Mouse (Mus musculus) kidney, adult 9 months (tissue): ENCODE results near the gene Fance.
"Not testable (repeated sequence)": the region's sequence is repeated elsewhere in the genome, so short reads cannot be mapped to it uniquely, and the experiment has no call there.

Source experiments
- DNase-seq: peaks from one replicate; pipeline ENCODE4 v3.0.0; 2022

Fance gene

DNA sequence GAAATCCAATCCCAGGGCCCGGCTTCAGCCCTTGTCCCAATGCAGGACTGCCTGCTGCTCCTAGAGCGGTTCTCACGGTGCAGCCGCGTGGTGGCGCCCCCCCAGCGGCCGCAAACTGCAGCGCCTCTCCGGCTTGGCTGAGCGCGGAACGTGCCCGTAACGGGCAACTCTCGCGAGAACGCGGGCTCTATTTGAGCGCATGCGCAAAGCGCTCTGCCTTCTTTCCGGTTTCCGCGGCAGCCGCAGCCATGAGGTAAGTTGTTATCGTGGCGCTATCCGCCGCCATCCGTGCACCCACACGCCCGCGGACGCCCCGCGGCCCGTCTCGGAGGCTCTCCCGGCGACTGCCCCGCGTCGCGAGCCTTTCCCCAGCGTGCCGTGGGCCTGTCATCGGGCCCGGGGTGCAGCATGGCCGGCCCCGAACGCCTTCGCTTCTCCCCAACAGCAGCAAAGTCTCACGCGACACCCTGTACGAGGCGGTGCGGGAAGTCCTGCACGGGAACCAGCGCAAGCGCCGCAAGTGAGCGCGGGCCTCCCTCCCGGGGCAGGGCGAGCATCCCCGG lies 15.1 kb downstream of the Fance start, which contains the start of gene Rpl10a:
Rpl10a (plus strand) TSS at position 106 of the 563 bp plus-strand sequence.
- DNase-seq: peak; percentile 97

DNA sequence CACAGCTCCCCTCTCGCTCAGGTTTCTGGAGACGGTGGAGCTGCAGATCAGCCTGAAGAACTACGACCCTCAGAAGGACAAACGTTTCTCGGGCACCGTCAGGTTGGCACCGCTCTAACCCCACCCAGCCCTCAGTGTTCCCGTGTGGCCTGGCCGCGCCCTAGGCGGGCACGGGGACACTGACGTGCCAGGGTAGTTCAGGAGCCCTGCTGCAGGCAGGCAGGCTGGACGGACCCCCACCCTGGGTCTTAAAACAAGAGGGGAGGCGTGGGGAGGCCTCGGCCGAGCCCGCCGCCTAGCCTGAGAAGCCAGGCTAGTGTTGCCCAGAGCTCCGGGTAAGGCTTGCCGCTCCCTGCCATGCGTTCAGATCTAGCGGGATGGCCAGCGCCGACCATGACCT lies 15.6 kb downstream of the Fance start:
- no peak for DNase-seq

DNA sequence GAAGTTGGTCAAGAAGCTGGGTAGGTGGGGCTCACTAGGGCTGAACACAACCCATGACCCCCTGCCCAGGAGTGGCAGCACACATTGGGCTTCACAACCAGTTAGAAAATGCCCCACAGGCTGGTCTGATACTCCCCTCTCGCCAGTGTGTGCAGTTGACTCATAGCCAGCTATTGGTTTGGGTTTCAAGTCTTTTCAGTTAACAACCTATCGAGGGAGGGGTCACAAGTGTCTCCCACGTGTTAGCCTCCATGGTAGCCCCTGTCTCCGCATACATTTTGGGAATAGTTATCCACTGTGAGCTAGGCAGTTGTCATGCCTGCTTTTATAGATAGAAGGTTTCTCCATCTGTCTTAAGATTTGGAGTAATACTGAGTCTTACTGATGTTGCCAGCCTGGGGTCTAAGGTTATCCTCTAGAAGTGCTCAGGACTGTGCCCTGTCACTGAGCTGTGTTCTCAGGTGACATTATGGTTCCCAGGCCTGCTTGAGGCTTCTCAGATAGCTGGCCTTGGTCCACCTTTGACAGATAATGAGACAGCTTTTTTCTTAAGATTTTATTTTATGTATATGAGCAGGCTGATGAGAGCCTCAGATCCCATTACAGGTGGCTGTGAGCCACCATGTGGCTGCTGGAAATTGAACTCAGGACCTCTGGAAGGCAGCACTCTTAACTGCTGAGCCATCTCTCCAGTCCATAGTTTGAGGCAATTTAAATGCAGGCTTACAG lies 16.3 kb downstream of the Fance start:
- DNase-seq: no peak

DNA sequence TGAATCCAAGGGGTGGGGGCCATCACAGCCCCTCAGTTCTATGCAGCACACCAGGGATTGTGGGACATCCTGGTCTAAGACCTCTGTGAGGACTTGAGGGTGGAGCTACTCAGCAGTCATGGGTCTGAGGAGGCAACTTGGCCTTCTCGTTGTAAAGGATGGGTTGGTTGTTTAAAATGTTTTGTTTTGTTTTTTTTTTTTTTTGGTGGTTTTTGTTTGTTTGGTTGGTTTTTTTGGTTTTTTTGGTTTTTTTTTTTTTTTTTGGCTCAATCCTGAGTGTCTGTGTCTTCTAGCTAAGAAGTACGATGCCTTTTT lies 16.9 kb downstream of the Fance start:
- no peak for DNase-seq

DNA sequence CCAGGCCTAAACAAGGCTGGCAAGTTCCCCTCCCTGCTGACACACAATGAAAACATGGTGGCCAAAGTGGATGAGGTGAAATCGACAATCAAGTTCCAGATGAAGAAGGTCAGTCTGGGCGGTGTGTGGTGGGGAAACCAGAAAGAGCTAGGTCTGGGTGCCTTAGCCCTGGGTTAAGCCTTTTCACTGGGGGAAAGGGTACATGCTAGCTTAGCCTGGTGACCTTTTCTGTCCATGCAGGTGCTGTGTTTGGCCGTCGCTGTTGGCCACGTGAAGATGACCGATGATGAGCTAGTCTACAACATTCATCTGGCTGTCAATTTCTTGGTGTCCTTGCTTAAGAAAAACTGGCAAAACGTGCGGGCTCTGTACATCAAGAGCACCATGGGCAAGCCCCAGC lies 17.3 kb downstream of the Fance start:
- DNase-seq: not testable (repeated sequence)

DNA sequence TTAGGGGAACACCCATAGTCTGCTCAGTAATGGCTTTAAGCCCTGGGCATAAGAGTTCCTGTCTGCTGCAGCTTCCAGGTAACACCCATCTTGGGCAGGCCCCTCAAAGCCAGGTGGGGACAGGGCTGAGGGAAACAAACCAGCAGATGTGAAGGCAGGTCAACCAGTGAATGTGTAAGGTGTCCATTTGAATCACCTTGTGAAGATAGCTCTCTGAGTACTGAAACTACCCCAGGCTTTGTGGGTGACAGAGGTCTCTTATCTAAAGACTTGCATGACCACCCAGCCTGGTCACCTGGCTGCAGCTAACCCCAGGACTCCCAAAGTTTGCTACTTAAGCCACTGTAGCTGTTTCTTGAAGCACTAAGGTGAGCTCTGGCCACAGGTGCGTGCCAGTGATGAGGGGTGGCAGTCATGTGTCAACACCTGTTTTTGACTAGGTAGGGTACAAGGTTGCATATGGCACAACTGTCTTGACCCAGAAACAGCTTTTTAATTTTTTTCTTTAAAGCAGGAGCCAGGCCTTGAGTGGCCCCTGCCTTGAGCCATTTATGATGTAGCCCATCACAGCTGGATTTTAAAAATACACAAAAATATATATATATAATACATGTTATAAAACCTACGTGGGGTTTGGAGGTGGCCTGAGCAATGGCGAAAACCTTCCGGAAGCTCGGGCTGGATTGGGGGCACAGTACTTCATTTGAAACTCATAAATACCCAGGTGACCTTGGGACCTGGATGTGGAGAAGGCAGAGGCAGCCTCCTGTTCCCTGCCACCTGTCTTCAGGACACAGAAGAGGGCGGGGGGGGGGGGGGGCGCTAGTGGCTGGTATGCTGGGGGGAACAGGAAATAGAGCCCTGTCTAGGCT lies 18.2 kb downstream of the Fance start:
- no peak for DNase-seq

DNA sequence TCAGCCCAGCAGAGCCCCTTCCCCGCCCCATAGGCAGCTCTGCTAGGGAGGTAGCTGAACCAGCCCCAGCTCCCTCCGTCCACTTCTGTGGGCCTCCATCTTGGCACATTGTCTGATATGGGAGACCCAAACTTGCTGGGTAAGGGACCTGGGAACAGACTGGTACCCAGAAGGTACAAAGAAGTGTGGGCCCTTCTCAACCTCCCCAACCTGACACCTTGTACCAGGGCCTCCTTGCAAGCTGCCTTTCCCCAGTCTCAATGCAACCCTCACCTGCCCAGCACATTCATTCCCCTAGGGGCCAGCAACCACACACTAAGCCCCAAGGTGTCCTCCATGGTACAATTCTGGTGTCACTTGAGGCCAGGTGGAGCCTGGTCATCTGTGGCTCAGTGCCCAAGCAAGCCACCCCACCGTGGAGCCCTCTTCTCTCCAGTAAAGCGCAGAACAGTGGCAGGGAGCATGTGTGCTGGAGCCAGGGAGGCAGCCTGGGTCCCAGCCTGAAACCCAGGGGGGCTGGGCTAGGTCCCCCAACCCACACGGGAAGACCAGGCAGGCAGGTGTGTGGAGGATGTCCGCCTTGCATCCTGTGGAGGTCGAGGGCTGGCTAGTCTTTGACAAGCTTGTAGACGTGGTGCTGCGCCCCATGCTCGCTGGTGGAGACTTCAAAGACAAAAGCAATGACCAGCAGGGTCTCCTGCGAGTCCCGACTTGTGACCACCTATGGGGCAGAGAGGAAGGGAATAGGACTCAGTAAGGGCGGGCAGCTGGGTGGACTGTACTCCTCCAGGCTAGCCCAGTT lies 19.0 kb downstream of the Fance start:
- no peak for DNase-seq

DNA sequence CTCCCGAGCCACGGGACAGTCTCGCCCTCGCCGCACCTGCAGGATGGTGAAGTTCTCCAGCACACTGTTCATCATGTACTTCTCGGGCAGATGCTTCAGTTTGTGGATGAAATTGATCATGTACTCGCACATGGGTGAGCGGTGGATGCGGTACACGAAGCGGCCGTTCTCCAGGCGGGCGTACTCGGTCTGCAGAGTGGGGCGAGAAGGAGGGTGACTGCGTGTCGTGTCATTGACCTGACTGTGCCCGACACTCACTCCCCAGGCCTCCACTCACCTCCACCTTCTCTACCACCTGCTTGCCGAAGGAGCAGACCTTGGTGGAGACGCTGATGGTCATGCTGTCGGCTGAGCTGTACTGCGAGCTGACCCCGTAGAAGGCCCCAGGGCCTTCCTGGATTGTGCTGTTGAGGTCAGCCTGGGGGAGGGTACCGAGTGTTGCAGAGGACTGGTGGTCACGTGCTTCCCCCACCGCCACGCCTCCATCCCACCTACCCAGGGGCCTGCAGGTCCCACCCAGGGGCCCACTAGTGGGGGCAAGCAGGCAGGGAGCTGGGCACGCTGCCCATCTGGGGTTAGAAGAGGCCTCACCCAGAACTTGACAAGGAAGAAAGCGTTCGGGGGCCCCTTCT lies 19.7 kb downstream of the Fance start:
- no peak for DNase-seq

DNA sequence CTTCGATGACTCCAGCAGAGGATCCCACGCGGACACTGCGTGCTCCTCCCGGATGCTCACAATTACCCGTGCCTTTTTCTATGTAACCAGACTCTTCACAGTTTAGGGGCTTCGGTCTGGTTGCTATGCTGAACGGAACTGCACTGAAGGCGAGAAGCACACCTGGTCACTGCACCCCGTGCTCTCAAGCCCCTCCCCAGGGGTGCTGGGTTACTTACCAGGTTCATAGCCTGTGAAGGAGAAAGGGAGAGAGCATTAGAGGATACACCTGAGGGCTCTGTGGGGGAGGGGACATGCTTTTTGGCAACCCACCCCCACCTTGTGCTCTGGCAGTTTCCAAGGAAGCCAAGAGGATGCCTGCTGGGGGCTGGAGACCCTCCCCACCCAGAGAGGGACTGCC lies 21.9 kb downstream of the Fance start:
- no peak for DNase-seq

DNA sequence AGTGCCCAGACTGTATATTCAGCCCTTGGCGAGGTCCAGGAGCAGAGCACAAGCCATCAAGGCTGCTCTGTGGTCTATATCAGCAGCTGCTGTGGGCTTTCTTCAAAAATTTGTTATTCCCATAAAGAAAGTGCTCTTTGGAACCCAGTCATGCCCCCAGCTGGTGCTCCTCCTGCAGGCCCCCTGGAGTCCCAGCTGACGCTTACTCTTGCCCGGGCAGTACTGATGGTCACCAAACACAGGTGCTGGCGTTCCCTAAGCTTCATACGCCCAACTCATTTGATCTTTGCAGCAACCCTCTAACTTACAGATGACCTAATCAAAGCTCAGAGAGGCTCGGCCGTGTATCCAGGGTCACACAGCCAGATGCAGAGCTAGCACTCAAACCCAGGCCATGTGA lies 24.2 kb downstream of the Fance start:
- DNase-seq: no peak

DNA sequence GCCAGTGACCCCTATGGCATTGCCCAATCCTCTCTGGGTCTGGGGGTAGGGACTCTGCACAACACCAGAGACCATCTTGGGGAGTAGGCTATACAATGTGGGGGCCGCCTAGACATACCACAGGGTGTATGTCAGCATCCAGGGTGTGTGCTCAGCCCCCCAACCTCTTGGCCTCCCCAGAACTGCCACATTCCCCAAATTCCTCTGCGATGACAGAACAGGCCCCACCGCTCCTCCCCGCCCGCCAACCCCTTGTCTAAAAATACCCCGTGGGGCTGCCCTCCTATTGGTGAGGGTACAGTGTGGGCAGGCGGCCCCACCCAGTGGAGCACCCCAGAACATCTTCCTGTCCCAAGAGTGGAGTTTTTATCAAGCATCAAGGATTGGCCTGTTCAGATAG lies 27.3 kb downstream of the Fance start:
- DNase-seq: no peak

DNA sequence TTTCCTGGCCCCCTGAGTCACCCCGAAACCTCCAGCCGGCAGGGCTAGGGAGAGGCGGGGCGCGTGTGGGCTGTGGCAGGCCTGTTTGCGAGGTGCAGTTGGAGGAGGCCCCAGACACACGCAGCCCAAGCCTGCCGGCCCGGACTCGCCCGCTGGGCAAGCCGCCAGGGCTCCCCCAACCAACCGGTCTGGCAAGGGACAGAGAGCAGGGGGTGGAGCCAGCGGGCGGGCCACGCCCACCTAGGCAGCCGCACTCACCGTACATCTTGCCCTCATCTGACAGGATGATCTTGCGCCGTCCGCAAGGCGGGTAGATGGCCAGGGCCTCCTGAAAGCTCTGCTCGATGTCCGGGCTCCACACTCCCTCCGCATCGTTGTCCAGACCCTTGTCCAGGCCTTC lies 27.8 kb downstream of the Fance start:
- DNase-seq: peak; percentile 96

DNA sequence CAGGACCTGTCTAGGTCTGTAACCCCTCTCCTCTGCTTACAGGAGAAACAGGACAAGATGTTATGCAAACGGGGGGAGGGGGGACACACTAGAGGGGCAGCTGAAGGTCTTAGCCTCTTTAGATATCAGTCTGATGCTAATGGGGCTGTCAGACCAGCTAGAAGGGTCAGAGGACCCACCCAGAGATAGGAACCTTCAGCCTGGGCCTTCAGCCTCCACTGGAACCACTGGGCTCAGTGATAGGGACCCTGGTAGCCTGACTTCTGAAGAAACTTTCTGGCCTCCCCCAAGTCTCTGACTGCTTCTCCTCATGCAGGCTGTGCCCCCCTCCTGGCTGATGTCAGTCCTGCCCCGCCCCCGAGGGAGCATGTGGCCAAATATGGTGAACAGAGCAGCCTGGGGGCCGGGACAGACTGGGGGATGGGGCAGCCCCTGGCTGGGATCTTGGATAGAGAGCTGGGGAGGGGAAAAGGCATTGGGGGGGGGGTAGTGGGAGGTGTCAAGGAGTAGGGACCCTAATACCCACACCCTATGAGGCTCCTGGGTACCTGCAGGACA lies 30.8 kb downstream of the Fance start:
- no peak for DNase-seq

DNA sequence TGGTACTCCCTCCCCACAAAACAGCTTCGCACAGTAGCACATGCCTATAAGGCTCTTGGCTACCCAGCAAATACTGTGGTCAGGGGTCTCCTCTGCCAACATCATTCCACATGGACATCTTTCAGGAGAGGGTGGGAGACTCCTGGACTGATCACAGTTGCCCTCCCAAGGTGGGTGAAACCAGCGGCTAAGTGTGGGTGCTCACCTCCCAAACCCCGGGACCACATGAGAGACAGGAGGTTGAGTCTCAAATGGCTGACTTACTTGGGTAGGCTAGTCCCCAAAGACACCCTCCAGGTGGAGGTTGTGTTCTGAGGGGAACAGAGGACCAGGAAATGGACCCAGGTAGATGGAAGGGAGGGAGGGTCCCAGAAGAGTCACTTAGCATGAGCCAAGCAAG lies 31.4 kb downstream of the Fance start:
- no peak for DNase-seq

DNA sequence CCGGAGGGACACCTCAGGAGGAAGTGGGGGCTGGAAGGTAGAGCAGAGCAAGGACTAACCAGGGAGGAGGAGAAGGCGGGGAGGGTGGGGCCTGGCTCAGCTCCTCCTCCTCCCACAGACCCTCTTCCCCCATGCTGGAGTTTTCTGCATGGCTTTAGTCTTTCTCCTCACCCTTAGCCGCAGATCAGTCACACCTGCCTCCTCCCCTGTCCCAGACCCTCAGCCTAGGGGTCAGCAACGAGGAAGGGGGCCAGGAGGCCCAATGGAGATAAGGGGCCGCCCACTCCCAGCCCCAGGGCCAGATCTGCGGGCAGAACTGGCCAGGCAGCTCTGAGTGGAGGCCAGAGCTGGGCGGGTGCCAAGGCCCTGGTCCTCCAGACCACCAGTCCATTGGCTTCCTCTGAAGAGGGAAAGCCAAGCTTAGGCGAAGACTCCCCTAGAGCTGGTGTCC lies 32.0 kb downstream of the Fance start:
- no peak for DNase-seq

DNA sequence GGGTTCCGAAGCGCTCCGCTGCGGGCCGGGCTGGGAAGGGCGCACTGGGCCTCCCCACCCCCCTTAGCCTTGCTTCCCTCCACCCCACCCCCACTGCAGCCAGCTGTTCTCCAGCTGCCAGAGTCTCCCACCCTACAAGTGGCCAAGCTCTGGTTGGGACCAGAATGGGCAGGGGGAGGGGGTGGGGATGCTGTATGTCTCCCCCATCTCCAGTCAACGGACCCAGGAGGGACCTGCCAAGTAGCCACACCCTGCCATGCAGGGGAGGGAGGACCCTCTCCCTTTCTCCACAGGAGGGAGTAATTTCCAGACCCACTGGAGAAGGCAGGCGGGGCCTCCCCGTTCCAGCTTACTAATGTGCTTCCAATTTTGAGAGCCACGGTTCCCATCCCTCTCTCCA lies 32.6 kb downstream of the Fance start:
- DNase-seq: no peak

DNA sequence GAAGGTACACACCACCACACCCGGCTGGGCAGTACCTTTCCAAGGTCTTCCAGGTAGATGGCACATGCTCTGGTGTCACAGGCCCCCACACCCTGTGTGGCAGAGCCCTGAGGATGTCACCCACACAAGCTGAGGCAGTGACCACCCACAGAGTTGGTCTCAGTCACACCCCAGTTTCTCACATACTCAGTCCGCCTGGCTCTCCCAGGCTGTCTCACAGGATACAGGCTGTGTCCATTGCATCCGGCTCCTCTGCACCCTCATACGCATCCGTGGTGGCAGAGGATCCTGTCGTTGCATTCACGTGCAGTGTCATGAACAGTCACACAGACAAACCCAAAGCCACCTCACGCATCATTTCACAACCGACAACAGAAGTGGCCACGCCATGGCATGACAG lies 34.0 kb downstream of the Fance start:
- no peak for DNase-seq

DNA sequence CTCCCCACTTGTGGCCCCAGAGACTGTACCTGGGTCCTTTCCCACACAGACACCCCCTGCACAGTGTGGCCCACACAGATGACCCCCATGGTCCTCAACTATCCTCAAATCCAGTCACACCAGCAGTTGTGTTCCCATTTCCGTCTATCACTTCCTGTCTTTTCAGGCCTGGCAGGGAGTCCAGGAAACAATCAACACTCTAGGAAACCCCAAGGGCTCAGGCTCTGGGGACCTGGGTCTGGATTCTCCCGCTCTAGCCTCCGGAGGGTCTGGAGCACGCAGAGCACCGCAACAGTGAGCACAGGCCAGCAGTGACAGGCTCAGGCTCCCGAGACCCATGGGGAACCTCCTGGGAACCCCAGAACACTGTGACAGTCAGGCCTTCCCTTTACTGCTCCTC lies 34.9 kb downstream of the Fance start:
- DNase-seq: no peak

DNA sequence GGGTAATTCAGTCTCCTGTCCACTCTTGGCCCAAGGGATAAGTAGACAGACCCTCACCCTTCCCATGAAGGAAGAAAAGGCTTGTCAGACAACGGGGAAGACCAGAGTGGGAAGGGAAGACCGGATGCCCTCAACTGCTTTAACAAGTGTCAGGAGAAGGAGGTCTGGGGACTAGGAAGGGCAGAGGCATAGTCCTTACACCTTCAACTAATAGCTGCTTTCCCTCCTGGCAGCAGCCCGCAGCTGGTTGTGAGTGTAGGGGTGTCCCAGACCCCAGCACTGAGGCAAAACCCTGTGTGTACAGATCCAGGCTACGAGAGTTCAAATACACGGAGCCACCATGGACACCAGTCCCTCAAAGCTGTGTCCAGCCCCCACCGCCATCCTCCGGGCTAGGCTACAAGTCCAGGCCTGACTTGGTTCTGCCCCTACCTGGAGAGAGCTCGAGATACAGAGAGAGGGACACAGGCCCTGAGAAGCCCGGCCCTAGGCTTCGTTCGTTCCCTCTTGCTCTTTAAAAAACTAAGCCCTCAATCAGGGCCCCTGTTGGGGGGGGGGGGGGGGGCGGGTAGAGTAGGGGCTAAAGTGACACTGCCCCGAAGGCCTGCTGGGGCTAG lies 36.1 kb downstream of the Fance start:
- DNase-seq: no peak

DNA sequence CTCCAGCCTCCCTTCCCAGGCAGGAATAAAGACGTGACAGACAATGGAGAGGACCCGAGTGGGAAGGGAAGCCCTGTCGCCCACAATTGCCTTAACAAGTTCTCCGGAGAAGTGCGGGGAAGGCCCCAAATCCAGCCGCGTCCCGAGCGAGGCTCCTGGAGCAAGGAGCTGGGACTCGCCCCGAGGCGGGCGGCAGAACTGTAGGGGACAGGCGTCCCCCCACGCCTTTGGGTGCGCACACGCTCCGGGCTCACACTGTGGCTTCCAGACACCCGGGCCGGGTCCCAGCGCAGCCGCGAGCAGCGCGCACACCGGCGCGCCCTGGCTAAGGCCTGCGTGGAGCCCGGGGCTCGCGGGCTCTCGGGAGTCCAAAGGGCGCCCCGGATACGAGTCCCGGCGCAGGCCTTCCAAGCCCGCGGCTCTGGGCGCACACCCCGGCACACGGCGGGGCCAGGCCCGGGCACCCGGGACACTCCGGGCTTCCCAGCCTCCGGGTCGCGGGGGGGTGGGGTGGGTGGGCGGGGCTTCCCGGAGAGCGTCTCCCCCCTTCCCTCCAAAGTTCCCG lies 36.7 kb downstream of the Fance start:
- DNase-seq: peak; percentile 82
